Mouse (Mus musculus) G1E (cell line): Measurements from ENCODE around the gene Higd1b. TPM values are rescaled to one million over a fixed set of nuclear protein-coding genes. Genes with fewer than 3 reads are reported as not detected.

Experiments used
- ATAC-seq: 2 replicates; pipeline ENCODE4 v1.8.0; 2016; ENCODE audit warnings: mild to moderate bottlenecking; ENCODE audit not compliant: insufficient number of reproducible peaks, poor library complexity, low FRiP score, severe bottlenecking; ENCODE audit errors: extremely low read depth
- DNase-seq: peaks from one replicate; pipeline ENCODE4 v3.0.0; 2012; ENCODE audit warnings: low spot score
- H3K27me3 ChIP-seq: 2 replicates; pipeline ENCODE4 v1.6.1; 2012; ENCODE audit warnings: mild to moderate bottlenecking, low read length, inconsistent platforms; ENCODE audit not compliant: insufficient read depth
- H3K36me3 ChIP-seq: replicated peaks from 2 replicates; pipeline ENCODE3; 2012; ENCODE audit warnings: mild to moderate bottlenecking, inconsistent platforms
- H3K4me1 ChIP-seq: 2 replicates; pipeline ENCODE4 v1.6.1; 2012; ENCODE audit warnings: low read depth, low read length, inconsistent platforms, mixed read lengths; ENCODE audit not compliant: insufficient read depth
- H3K4me3 ChIP-seq: 2 replicates; pipeline ENCODE4 v1.5.1; 2012; ENCODE audit warnings: low read depth, mild to moderate bottlenecking, inconsistent platforms, low read length, moderate library complexity, mixed read lengths
- H3K9me3 ChIP-seq: replicated peaks from 2 replicates; pipeline ENCODE4 v1.6.1; 2012; ENCODE audit warnings: inconsistent platforms
- CTCF ChIP-seq: IDR thresholded peaks from 2 replicates; pipeline ENCODE4 v1.5.1; 2012; ENCODE audit warnings: low read depth, low read length, inconsistent platforms, mixed read lengths
- GATA1 ChIP-seq: IDR thresholded peaks from 2 replicates; pipeline ENCODE4 v1.6.1; 2012; ENCODE audit warnings: borderline replicate concordance, low read length, inconsistent platforms, mixed read lengths
- GATA2 ChIP-seq: IDR thresholded peaks from 2 replicates; pipeline ENCODE4 v1.6.1; 2012; ENCODE audit warnings: low read depth, low read length, inconsistent platforms, borderline replicate concordance
- POLR2AphosphoS5 ChIP-seq: IDR thresholded peaks from 2 replicates; pipeline ENCODE4 v1.6.1; 2012; ENCODE audit warnings: low read depth, low read length, inconsistent platforms; ENCODE audit not compliant: insufficient replicate concordance
- TAL1 ChIP-seq: conservative IDR thresholded peaks from 2 replicates; pipeline ENCODE4 v1.6.1; 2012; ENCODE audit warnings: low read depth, low read length, inconsistent platforms, mixed read lengths
- polyA plus RNA-seq: library from polyadenylated mRNA; stranded (reverse); fragments of >175 nt; gene quantifications from 2 replicates; pipeline ENCODE4 v1.2.3, GENCODE M21; 2012
- total RNA-seq, 2 experiments: library from RNA; stranded (forward) in 1 of 2; stranded (reverse) in 1 of 2; fragments of 200-1000 nt in 1 of 2; fragments of >200 nt in 1 of 2; fragmentation: Nextera tagmentation in 1 of 2; gene quantifications; 2 replicates each; pipeline ENCODE4 v1.2.3; 2014 to 2017

The Higd1b gene
- total and polyA plus RNA-seq, 3 experiments, result not detected

DNA sequence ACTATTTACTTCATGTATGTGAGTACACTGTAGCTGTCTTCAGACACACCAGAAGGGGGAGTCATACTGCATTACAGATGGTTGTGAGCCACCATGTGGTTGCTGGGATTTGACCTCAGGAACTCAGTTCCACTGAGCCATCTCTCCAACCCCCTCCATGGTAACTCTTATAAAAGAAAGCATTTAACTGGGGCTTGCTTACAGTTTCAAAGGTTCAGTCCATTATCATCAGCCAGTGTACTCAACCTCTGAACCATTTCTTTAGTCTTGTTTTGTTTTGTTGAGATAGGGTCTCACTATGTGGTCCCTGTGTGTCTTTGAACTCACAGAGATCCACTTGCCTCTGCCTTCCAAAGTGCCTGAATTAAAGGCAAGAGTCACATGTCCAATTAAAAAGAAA lies 20.8 kb upstream of the Higd1b start:
- Histone ChIP-seq H3K27me3 (peaks cover 37% of the 10 kb centered on the region), H3K4me1 (no peaks in the 10 kb centered on the region), H3K36me3 (no peaks in the 10 kb centered on the region), H3K9me3 (peaks cover 7% of the 10 kb centered on the region), H3K4me3 (no peak overlapping the region)
- DNase-seq (no peak), ATAC-seq (no peak)
- TF ChIP-seq POLR2AphosphoS5 (no peak), CTCF (no peak), TAL1 (no peak), GATA1 (no peak), GATA2 (no peak)

DNA sequence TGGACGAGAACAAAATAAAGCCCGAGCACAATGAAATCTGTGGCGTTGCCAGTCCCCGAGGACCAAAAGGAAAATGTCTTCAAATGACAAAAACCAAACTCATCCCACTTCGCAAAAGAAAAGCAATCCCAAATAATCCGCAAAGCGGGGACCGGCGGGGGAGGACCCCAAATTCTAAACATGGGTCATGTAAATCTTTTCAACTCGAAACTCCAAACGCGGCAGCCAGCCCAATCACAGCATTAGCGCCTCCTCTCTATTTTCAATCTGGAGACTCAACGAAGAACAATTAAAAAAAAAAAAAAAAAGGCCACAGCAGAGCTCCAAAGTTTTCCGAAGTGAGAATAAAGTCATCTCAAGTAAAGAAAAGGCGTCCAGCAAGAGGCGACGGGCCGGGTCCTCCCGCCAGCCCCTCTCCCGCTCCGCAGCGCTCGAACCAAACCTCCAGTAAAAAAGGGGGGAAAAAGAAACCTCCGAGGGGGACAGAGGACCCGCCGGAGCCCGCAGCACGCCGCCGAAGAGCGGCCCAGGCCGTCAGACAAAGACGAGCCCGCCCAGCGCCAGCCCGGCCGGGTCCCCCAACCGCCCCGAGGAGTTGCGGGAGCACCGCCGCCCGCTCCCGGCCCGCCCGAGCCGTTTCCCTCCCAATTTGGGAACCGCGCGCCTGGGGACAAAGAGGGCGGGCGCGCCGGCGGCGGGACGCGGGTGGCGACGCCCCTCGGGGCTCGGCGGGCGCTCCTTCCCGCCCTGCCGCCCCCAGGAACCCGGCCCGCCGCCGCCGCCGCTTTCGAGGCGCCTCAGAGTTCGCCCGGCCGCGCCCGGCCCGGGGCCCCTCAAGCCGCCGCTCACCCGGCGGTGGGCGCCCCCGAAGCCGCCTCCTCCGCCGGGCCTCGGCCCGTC lies 17.3 kb upstream of the Higd1b start:
- Histone ChIP-seq H3K4me3 (no peak overlapping the region), H3K36me3 (no peaks in the 10 kb centered on the region), H3K4me1 (no peaks in the 10 kb centered on the region), H3K9me3 (peaks cover 7% of the 10 kb centered on the region), H3K27me3 (peaks cover 35% of the 10 kb centered on the region)
- no peak for ATAC-seq
- no peak for DNase-seq
- TF ChIP-seq POLR2AphosphoS5 (no peak), CTCF (no peak), GATA2 (no peak), GATA1 (no peak), TAL1 (no peak)

DNA sequence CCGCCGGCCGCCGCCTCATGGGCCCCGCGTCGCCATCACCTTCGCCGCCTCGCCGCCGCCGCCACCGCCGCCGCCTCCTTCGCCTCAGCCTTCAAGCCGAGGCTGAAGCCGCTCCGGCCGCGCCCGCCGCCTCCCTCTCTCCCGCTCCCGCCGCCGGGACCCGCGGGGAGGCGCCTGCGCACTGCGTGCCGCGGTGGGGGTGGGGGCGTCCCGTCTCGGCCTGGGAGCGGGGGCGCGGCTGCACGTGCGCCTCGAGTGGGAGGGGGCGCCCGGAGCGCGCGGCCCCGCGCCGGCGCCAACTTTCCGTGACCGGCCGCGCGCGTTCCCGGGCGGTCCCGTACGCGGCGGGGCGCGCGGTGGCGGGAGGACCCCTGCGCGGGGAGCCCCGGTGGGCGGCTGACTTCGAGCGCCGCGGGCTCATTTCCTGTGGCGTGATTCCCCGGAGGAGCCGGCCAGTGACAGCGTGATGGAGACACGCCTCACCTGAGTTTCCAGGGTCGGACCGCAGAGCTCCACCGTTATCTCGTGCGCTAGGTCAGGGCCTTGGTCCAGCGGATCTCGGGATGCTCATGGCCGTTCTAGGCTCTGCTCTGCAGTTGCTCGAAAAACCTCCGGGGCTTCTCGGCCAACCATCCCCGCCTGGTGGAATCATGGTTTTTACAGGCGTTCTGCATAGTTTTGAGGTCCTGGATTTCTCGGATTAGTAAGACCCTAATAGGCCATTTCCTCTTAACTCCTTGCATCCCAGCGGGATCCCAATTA lies 16.4 kb upstream of the Higd1b start, which contains the start of gene Gjc1:
Gene Gjc1 (minus strand): TSS at position 680 of the 762 bp plus-strand sequence.
- no peak within 1 kb of the TSS for H3K4me3 ChIP-seq
- no peak for TF ChIP-seq TAL1
- no peak for TF ChIP-seq CTCF
- TF ChIP-seq GATA1, result no peak
- TF ChIP-seq POLR2AphosphoS5, result no peak
- TF ChIP-seq GATA2, result no peak
- ATAC-seq, result no peak

DNA sequence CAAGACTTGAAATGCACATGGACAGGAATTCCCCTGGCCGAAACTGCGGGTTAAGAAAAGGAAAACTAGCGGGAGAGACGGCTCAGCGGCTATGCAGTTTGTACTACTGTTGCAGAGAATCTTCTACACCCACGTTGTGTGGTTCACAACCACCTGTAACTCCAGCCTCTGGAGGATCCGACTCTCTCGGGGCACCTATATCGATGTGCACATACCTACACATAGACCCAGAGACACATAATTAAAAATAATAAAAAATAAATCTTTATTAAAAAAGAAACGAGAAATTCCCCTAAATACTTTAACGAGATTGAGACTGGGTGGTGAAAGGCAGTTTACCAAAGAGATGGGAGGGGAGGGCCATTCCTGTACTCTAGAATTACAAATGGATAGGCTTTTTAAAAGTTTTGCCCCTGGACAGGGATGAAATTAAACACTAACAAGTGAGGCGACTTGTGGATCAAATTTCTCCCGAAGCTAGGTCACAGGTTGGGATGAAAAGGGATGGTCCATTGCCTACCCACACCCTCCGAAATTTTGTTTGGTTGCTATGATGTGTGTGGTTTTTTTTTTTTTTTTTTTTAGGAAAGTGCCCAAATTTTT lies 15.8 kb upstream of the Higd1b start:
- Histone ChIP-seq H3K4me1 (no peaks in the 10 kb centered on the region), H3K9me3 (peaks cover 7% of the 10 kb centered on the region), H3K36me3 (no peaks in the 10 kb centered on the region), H3K27me3 (peaks cover 34% of the 10 kb centered on the region), H3K4me3 (no peak overlapping the region)
- TF ChIP-seq POLR2AphosphoS5 (no peak), CTCF (no peak), GATA2 (no peak), GATA1 (no peak), TAL1 (no peak)
- ATAC-seq (no peak), DNase-seq (no peak)

More for the DNA sequence above, 16.4 kb upstream of the Higd1b start, which contains the start of gene Gjc1:
- Histone ChIP-seq H3K4me1 (no peaks in the 10 kb centered on the region), H3K36me3 (no peaks in the 10 kb centered on the region), H3K27me3 (peaks cover 34% of the 10 kb centered on the region), H3K9me3 (peaks cover 7% of the 10 kb centered on the region)
- DNase-seq, result no peak

DNA sequence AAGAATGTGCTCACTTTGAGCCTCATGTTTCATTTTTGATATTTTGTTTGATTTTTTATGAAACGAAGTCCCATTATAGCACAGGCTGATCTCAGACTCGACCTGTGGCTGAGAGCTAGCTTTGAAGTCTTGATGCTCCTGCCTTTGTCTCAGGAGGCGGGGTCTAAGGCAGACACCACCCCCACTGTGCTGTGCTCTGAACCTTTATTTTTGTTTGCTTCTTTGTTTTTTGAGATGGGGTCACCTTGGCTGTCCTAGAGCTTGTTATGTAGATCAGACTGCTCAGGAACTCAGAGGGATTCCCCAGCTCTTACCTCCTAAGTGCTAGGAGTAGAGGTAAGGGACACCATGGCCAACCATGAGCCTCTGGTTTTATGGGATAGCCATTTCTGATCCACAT lies 15.2 kb upstream of the Higd1b start:
- no peaks in the 10 kb centered on the region for H3K4me1 ChIP-seq
- DNase-seq (no peak), ATAC-seq (no peak)
- no peaks in the 10 kb centered on the region for H3K36me3 ChIP-seq
- H3K4me3 ChIP-seq, result no peak overlapping the region
- TF ChIP-seq GATA1 (no peak), CTCF (no peak), GATA2 (no peak), POLR2AphosphoS5 (no peak), TAL1 (no peak)
- H3K9me3 ChIP-seq, result peaks cover 7% of the 10 kb centered on the region
- H3K27me3 ChIP-seq, result peaks cover 38% of the 10 kb centered on the region

DNA sequence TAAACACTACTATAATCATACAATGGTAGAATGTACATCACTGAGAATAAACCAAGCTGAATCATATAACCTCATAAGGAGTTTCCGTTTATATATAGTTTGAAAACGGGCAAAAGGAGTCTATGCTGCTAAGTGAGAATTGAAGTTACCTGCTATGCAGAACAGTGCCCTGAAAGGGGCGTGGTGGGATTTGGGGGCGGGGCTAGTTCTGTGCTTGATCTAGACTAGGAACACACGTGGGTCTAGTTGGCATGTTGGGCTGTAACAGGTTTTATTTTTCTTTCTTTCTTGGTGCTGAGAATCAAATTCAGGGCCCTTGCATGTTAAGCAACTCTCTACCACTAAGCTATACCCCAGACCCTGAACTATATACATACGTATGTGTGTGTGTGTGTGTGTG lies 14.4 kb upstream of the Higd1b start:
- H3K27me3 ChIP-seq, result peaks cover 36% of the 10 kb centered on the region
- no peak for ATAC-seq

More for the DNA sequence above, 14.4 kb upstream of the Higd1b start:
- no peak for DNase-seq
- H3K4me3 ChIP-seq, result no peak overlapping the region
- no peaks in the 10 kb centered on the region for H3K36me3 ChIP-seq
- H3K4me1 ChIP-seq, result no peaks in the 10 kb centered on the region
- TF ChIP-seq GATA1 (no peak), GATA2 (no peak), CTCF (no peak), TAL1 (no peak), POLR2AphosphoS5 (no peak)
- peaks cover 7% of the 10 kb centered on the region for H3K9me3 ChIP-seq
